Mouse (Mus musculus) neural tube, embryonic 12.5 days (tissue): ENCODE data around the gene Plekhg3. TPM values are rescaled to one million over a fixed set of nuclear protein-coding genes. Genes with fewer than 3 reads are reported as not detected.

ENCODE experiments used
- ATAC-seq: fragments of 200-750 bp; cut with Nextera tagmentation; 2 replicates; pipeline ENCODE4 v1.8.0; 2017; ENCODE audit warnings: low read depth, mild to moderate bottlenecking, moderate TSS enrichment, moderate library complexity; ENCODE audit not compliant: low FRiP score
- H3K27ac ChIP-seq: fragments of 300-500 bp; sonication (generic); 2 replicates; pipeline ENCODE4 v1.5.1; 2016
- H3K27me3 ChIP-seq: fragments of 300-500 bp; sonication (generic); replicated peaks from 2 replicates; pipeline ENCODE4 v1.6.1; 2016; ENCODE audit warnings: mild to moderate bottlenecking
- H3K36me3 ChIP-seq: fragments of 300-500 bp; sonication (generic); 2 replicates; pipeline ENCODE4 v1.6.1; 2016; ENCODE audit warnings: mild to moderate bottlenecking
- H3K4me1 ChIP-seq: fragments of 300-500 bp; sonication (generic); 2 replicates; pipeline ENCODE4 v1.6.1; 2016
- H3K4me2 ChIP-seq: fragments of 300-500 bp; sonication (generic); replicated peaks from 2 replicates; pipeline ENCODE4 v1.6.1; 2016; ENCODE audit warnings: mild to moderate bottlenecking
- H3K4me3 ChIP-seq: fragments of 300-500 bp; sonication (generic); 2 replicates; pipeline ENCODE4 v1.5.1; 2016
- H3K9ac ChIP-seq: fragments of 300-500 bp; sonication (generic); 2 replicates; pipeline ENCODE4 v1.6.1; 2016; ENCODE audit warnings: mild to moderate bottlenecking
- H3K9me3 ChIP-seq: fragments of 300-500 bp; sonication (generic); 2 replicates; pipeline ENCODE4 v1.6.1; 2016; ENCODE audit warnings: mild to moderate bottlenecking
- WGBS: fragments of 180-500 bp; shearing (Covaris S2); methylation state at CpG from one replicate; pipeline ENCODE4 v1.1.7; 2016; 5-methylcytosine and 5-hydroxymethylcytosine counted together
- polyA plus RNA-seq: library from polyadenylated mRNA; unstranded; fragments of >200 nt; fragmentation: Nextera tagmentation; extraction: Ambion mirVana; gene quantifications from 2 replicates; pipeline ENCODE4 v1.2.1, GENCODE M21; 2016

The Plekhg3 gene
- polyA plus RNA-seq, 1 experiment from 2014 or later = 2.0 TPM

DNA sequence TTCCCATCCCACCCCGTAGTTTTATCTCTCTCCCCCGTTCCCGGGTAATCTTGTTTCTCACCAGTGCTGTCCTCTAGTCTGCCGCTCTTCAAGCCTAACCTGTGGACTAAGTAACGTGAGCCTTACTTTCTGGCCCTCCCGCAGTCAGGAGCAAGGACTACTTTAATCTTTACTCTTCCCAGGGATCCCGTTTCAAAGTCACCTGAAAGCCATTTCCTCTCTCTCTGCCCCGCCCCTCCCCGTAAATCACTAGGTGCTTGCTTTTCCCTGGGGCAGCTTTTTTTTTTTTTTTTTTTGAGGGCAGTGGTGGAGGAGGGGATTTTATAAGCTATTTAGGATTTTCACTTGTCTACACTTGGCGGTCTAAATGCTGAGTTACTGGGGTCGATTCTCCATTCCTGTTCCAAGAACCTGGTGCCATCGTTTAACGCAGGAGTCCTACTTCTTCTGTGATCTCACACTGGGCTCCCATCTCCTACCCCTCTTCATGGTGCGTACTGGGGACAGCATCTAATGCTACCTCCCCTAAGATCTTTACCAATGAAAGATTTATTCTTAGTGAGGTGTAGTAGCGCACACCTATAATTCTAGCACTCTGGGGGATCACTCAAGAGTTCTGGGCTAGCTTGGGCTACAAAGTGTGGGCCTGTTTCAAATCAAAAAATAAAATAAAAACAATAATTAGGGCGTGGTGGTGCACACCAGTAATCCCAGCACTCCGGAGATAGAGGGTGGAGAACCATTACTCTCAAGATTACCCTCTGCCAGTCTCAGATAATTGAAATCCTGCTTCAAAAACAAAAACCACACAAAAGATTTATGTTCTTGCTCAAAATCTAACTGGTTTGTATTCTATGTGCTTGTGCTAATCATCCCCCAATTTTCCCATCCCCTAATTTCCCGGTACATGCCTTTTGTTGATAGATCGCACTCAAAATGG is 1.6 kb downstream of the Plekhg3 start:
- WGBS = 1% methylated on average over 19 of the region's 19 CpGs
- H3K4me3 ChIP-seq = peak overlapping the region; percentile 59
- peak overlapping the region; percentile 97 for H3K4me2 ChIP-seq
- no peaks in the 10 kb centered on the region for H3K36me3 ChIP-seq
- no peak overlapping the region for H3K27ac ChIP-seq
- peaks cover 56% of the 10 kb centered on the region for H3K27me3 ChIP-seq
- no peak overlapping the region for H3K9ac ChIP-seq
- peaks cover 17% of the 10 kb centered on the region for H3K4me1 ChIP-seq
- H3K9me3 ChIP-seq = no peaks in the 10 kb centered on the region
- ATAC-seq = no peak

DNA sequence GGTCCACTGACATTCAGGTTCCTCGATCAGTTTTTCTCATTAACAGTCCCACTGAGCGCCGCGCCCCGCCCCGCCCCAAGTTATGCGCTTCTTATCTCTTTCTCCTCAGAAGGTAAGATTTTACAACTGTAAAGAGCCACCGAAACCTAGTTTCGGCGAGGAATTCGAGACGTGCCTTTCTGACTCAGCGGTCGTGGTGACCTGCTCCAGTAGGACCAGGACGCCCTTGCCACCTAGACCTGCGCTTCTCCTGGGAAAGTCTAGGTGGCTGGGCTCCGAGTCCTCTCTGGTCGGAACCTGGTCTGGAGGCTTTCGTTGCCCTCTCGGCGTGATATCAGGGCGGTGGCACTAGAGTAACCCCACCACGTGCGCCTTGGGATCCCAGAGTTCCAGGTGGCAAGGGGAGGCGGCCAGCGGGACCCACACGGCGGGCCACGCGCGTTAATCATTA is 2.3 kb downstream of the Plekhg3 start:
- H3K4me2 ChIP-seq = peak overlapping the region; percentile 97
- H3K9me3 ChIP-seq = no peaks in the 10 kb centered on the region
- H3K36me3 ChIP-seq = no peaks in the 10 kb centered on the region
- H3K4me3 ChIP-seq = peak overlapping the region; percentile 59
- peaks cover 14% of the 10 kb centered on the region for H3K4me1 ChIP-seq
- peak overlapping the region; percentile 56 for H3K9ac ChIP-seq
- no peak overlapping the region for H3K27ac ChIP-seq
- peak; percentile 19; the same call in 1 of the 2 replicates for ATAC-seq
- H3K27me3 ChIP-seq = peaks cover 56% of the 10 kb centered on the region
- under 1% methylated on average over 31 of the region's 31 CpGs for WGBS

DNA sequence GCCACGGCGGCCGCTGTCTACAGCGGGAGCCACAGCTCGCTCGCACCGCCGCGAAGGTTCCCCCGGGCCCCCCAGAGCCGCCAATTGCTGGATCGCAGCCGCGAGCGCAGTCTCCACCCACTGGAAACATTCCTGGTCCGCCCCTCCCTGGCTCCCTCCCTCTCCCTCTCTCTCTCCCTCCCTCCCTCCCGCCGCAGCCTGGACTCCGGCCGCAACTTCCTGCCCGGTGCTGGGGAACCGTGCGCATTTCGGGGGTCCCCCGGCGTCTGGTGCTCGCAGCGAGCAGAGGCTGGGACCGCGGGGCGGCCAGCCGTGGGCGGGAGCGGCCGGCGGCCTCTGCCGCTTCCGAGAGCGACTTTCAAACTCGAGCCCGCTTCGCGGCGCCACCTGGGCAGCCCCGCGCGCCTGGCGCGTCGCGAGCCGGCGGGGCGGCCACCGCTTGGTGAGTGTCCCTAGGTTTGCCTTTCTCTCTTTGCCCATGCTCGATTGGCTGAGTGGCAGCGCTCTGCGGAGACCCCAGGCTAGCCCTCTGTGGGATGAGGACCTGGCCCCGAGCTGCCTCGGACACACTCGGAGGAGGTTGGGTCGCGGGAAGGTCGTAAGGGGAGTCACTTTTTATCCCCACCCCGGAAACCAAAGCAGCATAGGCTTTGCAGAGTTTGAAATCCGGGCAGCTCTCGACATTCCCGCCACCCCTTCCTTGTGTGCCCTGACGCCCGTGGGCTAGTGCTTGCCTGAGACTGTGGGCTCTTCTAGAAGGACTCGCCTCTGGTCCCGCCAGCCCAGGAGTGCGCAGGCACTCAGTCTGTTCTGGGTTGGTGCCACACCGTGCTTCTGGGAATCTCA is 2.9 kb downstream of the Plekhg3 start:
- Histone ChIP-seq H3K4me1 (peaks cover 14% of the 10 kb centered on the region), H3K4me2 (peak overlapping the region; percentile 97), H3K27me3 (peaks cover 59% of the 10 kb centered on the region), H3K27ac (no peak overlapping the region), H3K4me3 (peak overlapping the region; percentile 59), H3K9me3 (no peaks in the 10 kb centered on the region), H3K9ac (peak overlapping the region; percentile 56), H3K36me3 (no peaks in the 10 kb centered on the region)
- WGBS = under 1% methylated on average over 74 of the region's 74 CpGs
- peak; percentile 71 for ATAC-seq

DNA sequence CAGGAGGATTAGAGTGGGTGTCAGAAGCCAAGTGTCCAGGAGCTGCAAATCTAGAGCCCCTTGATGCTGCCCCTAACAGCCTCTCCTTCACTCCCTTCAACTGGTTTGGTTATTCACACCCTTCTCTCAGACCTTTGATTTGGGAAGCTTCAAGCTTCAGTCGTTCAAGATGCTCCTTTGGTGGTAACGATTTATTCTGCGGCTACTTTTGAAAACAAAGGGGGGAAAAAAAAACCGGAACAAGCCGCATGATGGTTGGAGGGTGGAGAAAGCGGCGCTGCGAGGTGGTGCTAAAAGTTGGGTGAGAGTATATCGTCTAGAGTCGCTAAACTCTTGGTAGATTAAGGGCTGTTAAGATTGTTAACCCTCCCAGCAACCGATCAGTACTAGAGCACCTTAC is 3.5 kb downstream of the Plekhg3 start:
- Histone ChIP-seq H3K4me1 (peaks cover 14% of the 10 kb centered on the region), H3K36me3 (no peaks in the 10 kb centered on the region), H3K9ac (peak overlapping the region; percentile 56; the same call in 1 of the 2 replicates), H3K9me3 (no peaks in the 10 kb centered on the region), H3K27ac (no peak overlapping the region), H3K4me3 (peak overlapping the region; percentile 59), H3K27me3 (peaks cover 59% of the 10 kb centered on the region), H3K4me2 (peak overlapping the region; percentile 97)
- WGBS = 2% methylated on average over 11 of the region's 11 CpGs
- no peak for ATAC-seq

DNA sequence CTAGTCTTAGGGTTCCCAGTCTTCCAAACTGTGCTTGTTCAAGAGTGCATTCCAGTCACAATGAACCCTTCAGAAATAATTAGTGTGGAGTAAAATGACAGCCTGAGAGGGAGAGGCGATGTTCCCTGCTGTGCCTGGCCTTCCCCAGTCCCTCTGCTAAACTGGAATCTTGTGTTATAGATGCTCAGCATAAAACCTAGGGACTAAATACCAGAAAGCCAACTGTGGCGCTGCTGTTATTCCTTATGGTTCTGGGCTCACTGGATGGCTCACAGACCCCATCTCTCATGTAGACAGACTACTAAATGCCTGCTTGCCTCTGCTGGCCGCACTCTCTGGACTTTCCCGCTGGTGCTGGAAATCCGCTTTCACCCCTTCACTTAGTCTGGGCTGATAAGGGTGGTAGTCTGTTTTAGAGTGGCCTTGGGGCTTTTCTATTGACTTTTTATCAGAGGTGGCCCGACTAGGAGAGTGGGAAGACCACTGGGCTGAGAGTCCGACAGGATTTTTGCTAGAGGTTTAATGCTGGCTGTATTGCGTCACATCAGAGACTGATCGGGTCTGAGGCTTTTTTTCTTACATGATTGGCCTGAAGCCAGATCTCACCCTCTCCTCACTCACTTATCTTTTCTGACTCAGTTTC is 4.1 kb downstream of the Plekhg3 start:
- ATAC-seq = no peak
- Histone ChIP-seq H3K4me1 (peaks cover 14% of the 10 kb centered on the region), H3K27me3 (peaks cover 59% of the 10 kb centered on the region), H3K27ac (no peak overlapping the region), H3K9me3 (no peaks in the 10 kb centered on the region), H3K9ac (no peak overlapping the region), H3K4me3 (no peak overlapping the region), H3K36me3 (no peaks in the 10 kb centered on the region), H3K4me2 (peak overlapping the region; percentile 97; the same call in 1 of the 2 replicates)
- WGBS = 26% methylated on average over 9 of the region's 9 CpGs

DNA sequence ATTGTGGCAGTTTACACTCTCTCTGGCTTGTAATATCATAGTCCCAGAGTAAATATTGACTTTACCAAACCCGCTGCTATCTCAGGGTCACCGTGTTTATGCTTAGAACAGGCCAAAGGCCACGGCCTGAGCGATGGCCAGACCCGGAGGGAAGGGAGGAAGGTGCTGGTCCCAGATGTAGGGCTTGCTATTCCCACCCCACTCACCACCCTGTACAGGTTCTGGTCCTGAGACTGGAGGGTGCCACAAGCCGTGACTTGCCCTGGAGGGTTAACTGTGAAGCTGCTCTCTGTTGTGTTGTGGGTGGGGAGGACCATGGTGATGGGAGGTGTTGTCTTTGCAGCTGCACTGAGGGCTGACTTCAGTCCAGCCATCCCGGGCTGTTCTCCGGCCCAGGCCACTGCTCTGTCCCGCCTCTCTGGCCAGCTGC is 4.8 kb downstream of the Plekhg3 start:
- H3K4me1 ChIP-seq = peaks cover 14% of the 10 kb centered on the region
- H3K36me3 ChIP-seq = no peaks in the 10 kb centered on the region
- no peaks in the 10 kb centered on the region for H3K9me3 ChIP-seq
- peaks cover 54% of the 10 kb centered on the region for H3K27me3 ChIP-seq
- ATAC-seq = no peak
- 37% methylated on average over 9 of the region's 9 CpGs for WGBS
- H3K27ac ChIP-seq = no peak overlapping the region
- H3K9ac ChIP-seq = no peak overlapping the region
- no peak overlapping the region for H3K4me3 ChIP-seq
- H3K4me2 ChIP-seq = no peak overlapping the region

DNA sequence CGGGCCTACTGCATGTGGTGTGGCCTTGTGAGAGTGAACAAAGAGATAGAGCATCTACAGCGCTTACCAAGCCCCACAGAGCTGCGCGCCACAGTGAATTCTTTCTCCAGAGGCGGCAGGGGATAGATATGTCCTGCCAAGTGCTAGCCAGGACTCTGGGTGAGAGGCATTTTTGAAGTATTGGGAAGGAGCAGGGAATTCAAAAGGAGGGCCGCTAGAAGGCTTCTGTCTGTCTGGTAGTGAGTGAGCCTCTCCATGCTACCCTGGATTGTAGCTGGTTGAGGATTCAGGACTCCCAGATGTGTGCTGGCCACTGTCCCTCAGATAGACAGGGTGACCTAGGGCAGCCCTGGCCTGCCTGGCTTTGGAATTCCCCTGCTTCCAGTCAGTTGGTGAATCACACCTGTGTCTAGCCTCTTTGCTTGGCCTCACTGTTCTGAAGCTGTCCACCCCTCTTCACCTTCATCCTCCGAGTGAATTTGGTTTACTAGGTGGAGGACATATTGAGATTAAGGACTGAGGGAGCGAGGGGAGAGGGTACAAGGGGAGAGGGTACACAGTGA is 6.0 kb downstream of the Plekhg3 start:
- Histone ChIP-seq H3K4me1 (peaks cover 14% of the 10 kb centered on the region), H3K9ac (no peak overlapping the region), H3K27me3 (peaks cover 42% of the 10 kb centered on the region), H3K4me3 (no peak overlapping the region), H3K36me3 (no peaks in the 10 kb centered on the region), H3K9me3 (no peaks in the 10 kb centered on the region), H3K4me2 (no peak overlapping the region), H3K27ac (no peak overlapping the region)
- 84% methylated on average over 8 of the region's 8 CpGs for WGBS
- ATAC-seq = no peak

DNA sequence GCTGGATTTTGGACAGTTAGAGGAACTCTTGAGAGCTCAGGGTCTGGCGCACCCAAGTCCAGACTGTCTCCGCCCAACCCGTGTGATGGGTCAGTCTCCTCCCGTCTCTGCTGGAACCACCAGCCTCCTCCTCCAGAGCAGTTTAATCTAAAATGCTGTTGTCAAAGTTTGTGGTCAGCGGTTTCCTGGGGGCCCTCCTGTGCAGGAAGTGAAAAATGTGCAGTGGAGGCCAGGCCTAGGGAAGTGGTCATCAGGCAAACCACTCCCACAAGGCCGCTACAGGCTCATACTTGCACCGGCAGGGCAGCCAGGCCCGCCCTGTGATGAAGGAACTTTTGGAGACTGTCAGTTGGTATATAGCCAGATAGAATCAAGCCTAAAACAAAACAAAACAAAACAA is 6.7 kb downstream of the Plekhg3 start:
- 88% methylated on average over 8 of the region's 8 CpGs for WGBS
- no peaks in the 10 kb centered on the region for H3K36me3 ChIP-seq
- no peak overlapping the region for H3K4me2 ChIP-seq
- peaks cover 14% of the 10 kb centered on the region for H3K4me1 ChIP-seq
- H3K4me3 ChIP-seq = no peak overlapping the region
- ATAC-seq = no peak
- no peak overlapping the region for H3K27ac ChIP-seq
- H3K27me3 ChIP-seq = peaks cover 34% of the 10 kb centered on the region
- H3K9ac ChIP-seq = no peak overlapping the region
- H3K9me3 ChIP-seq = no peaks in the 10 kb centered on the region

DNA sequence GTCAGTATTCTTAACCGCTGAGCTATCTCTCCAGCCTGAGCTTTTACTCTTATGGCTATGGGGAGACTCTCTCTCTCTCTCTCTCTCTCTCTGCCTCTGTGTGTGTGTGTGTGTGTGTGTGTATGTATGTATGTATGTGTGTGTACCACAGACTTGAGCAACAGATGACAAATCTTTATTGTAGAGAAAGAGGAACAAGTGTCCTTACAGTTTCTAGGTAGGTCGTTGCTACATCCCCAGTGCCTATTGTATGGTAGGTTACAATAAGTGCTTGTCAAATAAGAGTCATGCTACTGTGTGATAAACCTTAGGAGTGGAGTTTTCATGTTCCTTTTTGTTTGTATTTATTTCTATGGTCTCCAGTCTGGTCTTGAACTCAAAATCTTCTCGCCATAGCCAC is 9.5 kb downstream of the Plekhg3 start:
- H3K4me1 ChIP-seq = no peaks in the 10 kb centered on the region
- no peaks in the 10 kb centered on the region for H3K36me3 ChIP-seq
- H3K4me2 ChIP-seq = no peak overlapping the region
- WGBS = 89% methylated on average over 3 of the region's 3 CpGs
- no peak overlapping the region for H3K4me3 ChIP-seq
- H3K27ac ChIP-seq = no peak overlapping the region
- H3K9me3 ChIP-seq = no peaks in the 10 kb centered on the region
- peaks cover 9% of the 10 kb centered on the region for H3K27me3 ChIP-seq
- no peak overlapping the region for H3K9ac ChIP-seq
- ATAC-seq = no peak

DNA sequence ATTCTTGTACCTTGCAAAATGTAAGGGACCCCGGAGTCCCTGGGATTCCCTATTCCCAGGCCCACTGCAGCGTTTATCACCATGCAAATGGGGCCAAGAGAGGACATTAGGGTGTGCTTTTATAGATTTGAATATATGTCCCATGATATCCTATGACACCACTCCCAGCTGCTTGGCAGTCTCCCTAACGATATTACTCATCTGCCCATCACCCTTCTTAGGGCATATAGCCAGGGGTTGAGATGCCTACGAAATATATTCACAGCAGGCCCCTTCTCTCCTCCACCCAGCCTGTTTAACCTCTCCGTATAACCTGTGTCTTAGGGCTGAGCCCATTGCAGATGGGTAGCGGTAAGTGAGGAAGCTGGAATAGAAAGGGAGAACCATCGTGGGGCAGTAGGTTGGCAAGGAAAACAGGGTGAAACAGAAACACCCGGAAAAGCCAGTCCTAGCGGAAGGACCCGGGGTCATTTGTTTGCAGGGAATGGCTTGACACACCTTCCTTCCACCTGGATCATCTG is 10.1 kb downstream of the Plekhg3 start:
- H3K9ac ChIP-seq = no peak overlapping the region
- 80% methylated on average over 10 of the region's 10 CpGs for whole genome bisulfite sequencing
- 0 out of 2 replicates have a peak, but pooled peaks cover 2% of the 10 kb centered on the region for H3K4me1 ChIP-seq
- no peaks in the 10 kb centered on the region for H3K36me3 ChIP-seq
- H3K27me3 ChIP-seq = peaks cover 8% of the 10 kb centered on the region
- no peak overlapping the region for H3K4me3 ChIP-seq
- H3K9me3 ChIP-seq = no peaks in the 10 kb centered on the region
- no peak for ATAC-seq
- H3K27ac ChIP-seq = no peak overlapping the region
- H3K4me2 ChIP-seq = no peak overlapping the region

DNA sequence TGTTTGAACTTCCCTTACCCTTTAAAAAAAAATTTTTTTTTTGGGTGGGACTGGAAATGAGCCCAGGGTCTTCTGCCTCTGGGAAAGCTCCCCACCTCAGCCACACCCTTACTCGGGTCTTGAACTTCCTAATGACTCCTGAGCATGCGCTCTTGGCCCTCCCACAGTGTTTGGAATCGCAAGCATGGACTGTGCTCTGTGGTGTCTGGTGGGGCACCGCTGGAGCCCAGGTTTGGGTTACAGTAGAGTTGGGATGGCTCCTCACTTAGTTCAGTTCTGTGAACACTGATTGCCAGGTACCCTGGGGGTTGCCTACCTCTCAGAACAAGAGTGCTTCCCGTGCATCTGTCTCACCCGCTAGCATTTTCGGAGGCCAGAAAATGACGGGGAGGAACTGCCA is 10.8 kb downstream of the Plekhg3 start:
- Histone ChIP-seq H3K4me2 (no peak overlapping the region), H3K9ac (no peak overlapping the region), H3K4me3 (no peak overlapping the region), H3K27ac (no peak overlapping the region), H3K36me3 (no peaks in the 10 kb centered on the region), H3K4me1 (peaks cover 8% of the 10 kb centered on the region), H3K9me3 (no peaks in the 10 kb centered on the region), H3K27me3 (peaks cover 11% of the 10 kb centered on the region; the same call in 1 of the 2 replicates)
- no peak for ATAC-seq
- WGBS = 41% methylated on average over 8 of the region's 8 CpGs
